24 mouse cellular contexts compared by ENCODE assay signal in genomic region chr6:21697641-21698040, GRCm38 (mm10).
DNase-seq lines count a peak whose midpoint lies in the region; ATAC-seq and TF ChIP-seq lines count a peak whose summit lies in the region.
"Had no signal": no experiment of that assay in that cellular context is flagged by ENCODE, and none has a peak within 500 bp of the region (broad histone marks: within the 10 kb centered on the region; RNA-seq: fewer than 3 reads in every experiment).

No protein-coding gene starts in this region.

- no peak for DNase-seq in layer of hippocampus, adult 2 months (ENCODE audit: low spot score in 2 of 2)
- DNase-seq in layer of hippocampus, postnatal 10 days (ENCODE audit: low spot score in 2 of 2) = no peak
- no peak for DNase-seq in midbrain, embryonic 14.5 days
- DNase-seq in neural tube, embryonic 10.5 days (ENCODE audit: extremely low spot score, low spot score) = no peak
- DNase-seq: adrenal gland, adult 2 months; adrenal gland, postnatal 10 days; adrenal gland, postnatal 25 days; cerebellum, adult 11 months; cerebellum, adult 18-20 months; cerebellum, adult 8-10 months; cerebellum, adult 9-11 months; cerebellum, postnatal 14 days; cerebellum, postnatal 36 days; embryo, embryonic 11 days had no signal

- no peaks in the 10 kb centered on the region for H3K4me1 ChIP-seq in hindbrain, embryonic 16.5 days (ENCODE audit: control insufficient read depth, insufficient read depth, low read depth, low read length)
- H3K4me1 ChIP-seq in hindbrain, embryonic 13.5 days (replicated peaks) = no peaks in the 10 kb centered on the region
- H3K4me1 ChIP-seq in midbrain, embryonic 13.5 days (replicated peaks) = no peaks in the 10 kb centered on the region
- H3K4me1 ChIP-seq in midbrain, embryonic 14.5 days (ENCODE audit: control insufficient read depth, insufficient read depth, low read length) = no peaks in the 10 kb centered on the region
- no peaks in the 10 kb centered on the region for H3K4me1 ChIP-seq in neural tube, embryonic 15.5 days
- H3K4me1 ChIP-seq: embryonic facial prominence, embryonic 13.5 days; embryonic facial prominence, embryonic 15.5 days; forebrain, embryonic 10.5 days; forebrain, embryonic 12.5 days had no signal

- H3K27ac ChIP-seq in hindbrain, embryonic 16.5 days (ENCODE audit: low read depth, low read length) = 0 out of 2 replicates have a peak overlapping the region, but pooled peaks have one; percentile 4
- no peak overlapping the region for H3K27ac ChIP-seq in hindbrain, embryonic 13.5 days
- peak overlapping the region; percentile 44; the same call in 1 of the 2 replicates for H3K27ac ChIP-seq in layer of hippocampus, adult 2 months
- H3K27ac ChIP-seq in midbrain, embryonic 13.5 days = no peak overlapping the region
- no peak overlapping the region for H3K27ac ChIP-seq in midbrain, embryonic 14.5 days (replicated peaks; ENCODE audit: low read depth, low read length)
- H3K27ac ChIP-seq in neural tube, embryonic 15.5 days (replicated peaks) = 0 out of 2 replicates have a peak overlapping the region, but pooled peaks have one; percentile 7
- H3K27ac ChIP-seq: embryonic facial prominence, embryonic 13.5 days; embryonic facial prominence, embryonic 15.5 days; forebrain, embryonic 10.5 days; forebrain, embryonic 12.5 days had no signal

- no peak for TF ChIP-seq CTCF in layer of hippocampus, adult 2 months (conservative IDR thresholded peaks at IDR 0.05)

- no peak overlapping the region for H3K4me2 ChIP-seq in hindbrain, embryonic 16.5 days (ENCODE audit: low read length)
- H3K4me2 ChIP-seq in hindbrain, embryonic 13.5 days = no peak overlapping the region
- no peak overlapping the region for H3K4me2 ChIP-seq in midbrain, embryonic 13.5 days (replicated peaks)
- H3K4me2 ChIP-seq in midbrain, embryonic 14.5 days (ENCODE audit: low read length) = no peak overlapping the region
- H3K4me2 ChIP-seq in neural tube, embryonic 15.5 days = no peak overlapping the region
- H3K4me2 ChIP-seq: embryonic facial prominence, embryonic 13.5 days; embryonic facial prominence, embryonic 15.5 days; forebrain, embryonic 12.5 days had no signal

- H3K36me3 ChIP-seq in hindbrain, embryonic 16.5 days (ENCODE audit: control insufficient read depth, insufficient read depth, low read length) = no peaks in the 10 kb centered on the region
- no peaks in the 10 kb centered on the region for H3K36me3 ChIP-seq in hindbrain, embryonic 13.5 days
- H3K36me3 ChIP-seq in midbrain, embryonic 13.5 days = no peaks in the 10 kb centered on the region
- H3K36me3 ChIP-seq in midbrain, embryonic 14.5 days (ENCODE audit: control insufficient read depth, insufficient read depth, low read length) = no peaks in the 10 kb centered on the region
- H3K36me3 ChIP-seq in neural tube, embryonic 15.5 days = no peaks in the 10 kb centered on the region
- H3K36me3 ChIP-seq: embryonic facial prominence, embryonic 13.5 days; embryonic facial prominence, embryonic 15.5 days; forebrain, embryonic 10.5 days; forebrain, embryonic 12.5 days had no signal

- no peaks in the 10 kb centered on the region for H3K9me3 ChIP-seq in hindbrain, embryonic 16.5 days (ENCODE audit: control insufficient read depth, low read length)
- no peaks in the 10 kb centered on the region for H3K9me3 ChIP-seq in hindbrain, embryonic 13.5 days
- no peaks in the 10 kb centered on the region for H3K9me3 ChIP-seq in midbrain, embryonic 13.5 days
- no peaks in the 10 kb centered on the region for H3K9me3 ChIP-seq in midbrain, embryonic 14.5 days (ENCODE audit: control insufficient read depth, low read length)
- no peaks in the 10 kb centered on the region for H3K9me3 ChIP-seq in neural tube, embryonic 15.5 days (replicated peaks)
- H3K9me3 ChIP-seq: embryonic facial prominence, embryonic 13.5 days; embryonic facial prominence, embryonic 15.5 days; forebrain, embryonic 10.5 days; forebrain, embryonic 12.5 days had no signal

- 58% methylated on average over 3 of the region's 3 CpGs for WGBS in hindbrain, embryonic 16.5 days
- WGBS in hindbrain, embryonic 13.5 days = 47% methylated on average over 3 of the region's 3 CpGs
- 60% methylated on average over 3 of the region's 3 CpGs for WGBS in midbrain, embryonic 13.5 days
- 57% methylated on average over 3 of the region's 3 CpGs for WGBS in midbrain, embryonic 14.5 days
- 64% methylated on average over 3 of the region's 3 CpGs for WGBS in neural tube, embryonic 15.5 days

- ATAC-seq in hindbrain, embryonic 16.5 days = peak; percentile 83
- ATAC-seq in hindbrain, embryonic 13.5 days (ENCODE audit: low FRiP score) = no peak
- ATAC-seq in midbrain, embryonic 13.5 days = 0 out of 2 replicates have a peak, but pooled peaks have one; percentile 30
- ATAC-seq in midbrain, embryonic 14.5 days (ENCODE audit: low FRiP score, low TSS enrichment) = no peak
- ATAC-seq in neural tube, embryonic 15.5 days (ENCODE audit: low FRiP score) = no peak
- ATAC-seq: forebrain, embryonic 14.5 days had no signal

- H3K4me3 ChIP-seq in hindbrain, embryonic 16.5 days (ENCODE audit: low read length) = no peak overlapping the region
- H3K4me3 ChIP-seq in hindbrain, embryonic 13.5 days = no peak overlapping the region
- H3K4me3 ChIP-seq in layer of hippocampus, adult 2 months = no peak overlapping the region
- no peak overlapping the region for H3K4me3 ChIP-seq in midbrain, embryonic 13.5 days (replicated peaks)
- H3K4me3 ChIP-seq in midbrain, embryonic 14.5 days (replicated peaks; ENCODE audit: low read depth, low read length) = no peak overlapping the region
- no peak overlapping the region for H3K4me3 ChIP-seq in neural tube, embryonic 15.5 days (replicated peaks)
- H3K4me3 ChIP-seq: embryonic facial prominence, embryonic 13.5 days; embryonic facial prominence, embryonic 15.5 days; erythroblast, embryonic 14.5 days; forebrain, embryonic 10.5 days; forebrain, embryonic 12.5 days had no signal

- no peaks in the 10 kb centered on the region for H3K27me3 ChIP-seq in hindbrain, embryonic 16.5 days (replicated peaks; ENCODE audit: control insufficient read depth, insufficient read depth, low read length)
- no peaks in the 10 kb centered on the region for H3K27me3 ChIP-seq in hindbrain, embryonic 13.5 days
- no peaks in the 10 kb centered on the region for H3K27me3 ChIP-seq in midbrain, embryonic 13.5 days
- no peaks in the 10 kb centered on the region for H3K27me3 ChIP-seq in midbrain, embryonic 14.5 days (ENCODE audit: control insufficient read depth, insufficient read depth, low read length)
- no peaks in the 10 kb centered on the region for H3K27me3 ChIP-seq in neural tube, embryonic 15.5 days (replicated peaks)
- H3K27me3 ChIP-seq: embryonic facial prominence, embryonic 13.5 days; embryonic facial prominence, embryonic 15.5 days; forebrain, embryonic 12.5 days had no signal

- no peak overlapping the region for H3K9ac ChIP-seq in hindbrain, embryonic 16.5 days (ENCODE audit: low read depth, low read length)
- no peak overlapping the region for H3K9ac ChIP-seq in hindbrain, embryonic 13.5 days
- no peak overlapping the region for H3K9ac ChIP-seq in midbrain, embryonic 13.5 days (replicated peaks)
- H3K9ac ChIP-seq in midbrain, embryonic 14.5 days (replicated peaks; ENCODE audit: low read length) = no peak overlapping the region
- no peak overlapping the region for H3K9ac ChIP-seq in neural tube, embryonic 15.5 days (replicated peaks)
- H3K9ac ChIP-seq: embryonic facial prominence, embryonic 13.5 days; embryonic facial prominence, embryonic 15.5 days; forebrain, embryonic 12.5 days had no signal

Comparison
In these comparisons a context has a peak if more than half of its experiments do, and no peak if none do; other contexts are left out.
1. ATAC-seq: peak in hindbrain, embryonic 16.5 days (single experiment) and midbrain, embryonic 13.5 days (single experiment); none in hindbrain, embryonic 13.5 days (single experiment), midbrain, embryonic 14.5 days (single experiment) and neural tube, embryonic 15.5 days (single experiment).
2. H3K27ac ChIP-seq: peak in hindbrain, embryonic 16.5 days (single experiment), layer of hippocampus, adult 2 months (single experiment) and neural tube, embryonic 15.5 days (single experiment); none in hindbrain, embryonic 13.5 days (single experiment), midbrain, embryonic 13.5 days (single experiment) and midbrain, embryonic 14.5 days (single experiment).